Mouse (Mus musculus) liver (tissue): ENCODE data around the gene Eif4enif1.

Experiments used
- DNase-seq: peaks from one replicate; pipeline ENCODE4 v3.0.0-alpha.2; 2020; ENCODE audit warnings: mixed read lengths

Eif4enif1 gene

GRCm38 (mm10) chr11:3269241-3269640 lies 67.0 kb downstream of the Eif4enif1 start:
- DNase-seq: no peak

- DNase-seq: no peak
Observed at GRCm38 (mm10) chr11:3278351-3278750, 76.2 kb downstream of the Eif4enif1 start.

- no peak for DNase-seq
Observed at GRCm38 (mm10) chr11:3279729-3280128, 77.5 kb downstream of the Eif4enif1 start.

- DNase-seq: no peak
Observed at GRCm38 (mm10) chr11:3282887-3283286, 80.7 kb downstream of the Eif4enif1 start.

GRCm38 (mm10) chr11:3283645-3284044 lies 81.5 kb downstream of the Eif4enif1 start:
- DNase-seq: no peak

GRCm38 (mm10) chr11:3285940-3286339 lies 83.7 kb downstream of the Eif4enif1 start:
- DNase-seq: no peak

- DNase-seq: no peak
Observed at GRCm38 (mm10) chr11:3287131-3287530, 84.9 kb downstream of the Eif4enif1 start.

- DNase-seq: no peak
Observed at GRCm38 (mm10) chr11:3287921-3288320, 85.7 kb downstream of the Eif4enif1 start.

GRCm38 (mm10) chr11:3288521-3289301 lies 86.5 kb downstream of the Eif4enif1 start, which contains the start of gene Patz1:
Gene Patz1, plus strand, starts transcription at chr11:3288874.
- peak; percentile 72 for DNase-seq

GRCm38 (mm10) chr11:3289302-3289802 lies 87.2 kb downstream of the Eif4enif1 start:
- peak; percentile 87 for DNase-seq

GRCm38 (mm10) chr11:3289803-3290639 lies 87.8 kb downstream of the Eif4enif1 start:
- DNase-seq: peak; percentile 82

GRCm38 (mm10) chr11:3290640-3291310 lies 88.6 kb downstream of the Eif4enif1 start:
- DNase-seq: peak; percentile 66

GRCm38 (mm10) chr11:3291311-3292061 lies 89.3 kb downstream of the Eif4enif1 start:
- DNase-seq: peak; percentile 31

- peak; percentile 83 for DNase-seq
Observed at GRCm38 (mm10) chr11:3292062-3292421, 89.8 kb downstream of the Eif4enif1 start.

GRCm38 (mm10) chr11:3292711-3293249 lies 90.6 kb downstream of the Eif4enif1 start:
- peak; percentile 47 for DNase-seq

- DNase-seq: no peak
Observed at GRCm38 (mm10) chr11:3293361-3293760, 91.2 kb downstream of the Eif4enif1 start.
